ENCODE assay signal across 18 mouse cellular contexts in the genomic region with DNA sequence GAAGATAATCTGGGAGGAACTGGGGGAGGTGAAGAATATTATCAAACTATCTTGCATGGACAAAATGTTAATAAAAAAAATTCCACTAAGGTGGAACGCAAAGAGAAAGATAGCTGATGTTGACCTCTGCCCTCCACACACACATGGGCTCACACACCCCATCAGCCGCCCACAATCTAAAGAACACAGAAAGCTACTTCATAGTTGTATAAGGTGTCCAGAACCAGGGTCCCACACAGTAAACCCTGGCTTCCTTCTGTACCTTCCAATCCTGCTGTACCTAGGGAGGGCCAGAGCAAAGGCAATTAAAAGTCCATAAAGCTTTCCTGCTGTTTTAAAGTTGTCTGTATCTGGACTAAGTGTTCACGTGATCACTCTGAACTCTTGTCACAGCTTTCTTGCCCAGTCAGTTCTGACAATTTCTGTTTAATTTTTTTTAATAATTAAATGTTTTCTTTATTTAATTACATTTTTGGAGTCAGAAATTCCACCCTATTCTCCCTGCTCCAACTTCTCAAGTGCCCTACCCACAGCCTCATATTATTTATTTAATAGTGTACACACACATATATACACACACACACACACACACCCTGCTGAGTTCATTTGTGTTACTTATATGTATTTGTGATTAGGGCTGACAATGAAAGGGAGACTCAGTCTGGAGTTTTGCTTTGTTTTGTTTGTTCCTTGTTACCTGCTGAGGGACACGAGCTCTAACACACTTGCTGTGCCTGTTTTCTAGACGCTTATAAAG.
"Had no signal": no experiment of that assay in that cellular context is flagged by ENCODE, and none has a peak within 500 bp of the region (broad histone marks: within the 10 kb centered on the region; RNA-seq: fewer than 3 reads in every experiment).

No protein-coding gene starts in this region.

- DNase-seq: kidney, adult 2 months; kidney, postnatal 36 days; left cerebral cortex, postnatal 4 days; lung, adult 2 months; lung, postnatal 14 days; lung, postnatal 4 days; midbrain, embryonic 14.5 days; right cerebral cortex, adult 18-20 months; right cerebral cortex, postnatal 14 days; right cerebral cortex, postnatal 4 days; thymus, adult 2 months; thymus, postnatal 14 days; thymus, postnatal 4 days had no signal

- H3K36me3 ChIP-seq: limb, embryonic 12.5 days; limb, embryonic 15.5 days; liver, embryonic 15.5 days had no signal

- H3K27me3 ChIP-seq: limb, embryonic 15.5 days; liver, embryonic 15.5 days had no signal

- H3K4me2 ChIP-seq: limb, embryonic 12.5 days; limb, embryonic 15.5 days; liver, embryonic 15.5 days; midbrain, embryonic 11.5 days had no signal

- H3K9ac ChIP-seq: limb, embryonic 12.5 days; limb, embryonic 15.5 days; liver, embryonic 15.5 days had no signal

- H3K4me3 ChIP-seq: limb, embryonic 12.5 days; limb, embryonic 15.5 days; liver, embryonic 15.5 days had no signal

- H3K27ac ChIP-seq: kidney, postnatal 0 days; limb, embryonic 12.5 days; limb, embryonic 15.5 days; liver, embryonic 15.5 days had no signal

- H3K9me3 ChIP-seq: limb, embryonic 12.5 days; limb, embryonic 15.5 days; liver, embryonic 15.5 days had no signal

- H3K4me1 ChIP-seq: limb, embryonic 12.5 days; limb, embryonic 15.5 days had no signal
